Mouse (Mus musculus): ENCODE measurements at regions not wholly inside any gene's neighbourhood (a gene's known extent, or its start where the extent isn't known, plus 50 kb on each side); places are given as distances from the start of the nearest gene placed in this dataset.

DNA sequence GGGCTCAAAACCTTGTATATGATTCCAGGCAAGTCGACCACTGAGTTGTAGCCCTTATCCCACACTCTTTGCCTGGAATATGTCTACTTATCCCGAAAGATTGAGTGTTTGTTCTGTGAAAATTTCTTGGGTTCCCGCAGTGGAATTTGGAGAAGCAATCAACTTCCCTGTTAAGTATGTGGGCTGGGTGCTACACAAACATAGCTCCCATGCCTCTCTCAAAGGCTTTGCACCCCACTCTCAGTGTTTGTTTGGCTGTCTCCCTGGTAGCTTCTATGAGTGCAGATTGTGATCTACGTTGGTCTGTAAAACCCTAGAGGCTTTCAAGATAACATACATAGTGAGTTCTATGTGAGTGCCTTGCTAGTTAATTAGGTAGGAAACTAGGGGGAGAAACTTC is 1184.2 kb downstream of the 4930447A16Rik start:
- no peak for DNase-seq

Data from kidney, postnatal 4 days (tissue).